Mouse (Mus musculus) hindbrain, embryonic 13.5 days (tissue): ENCODE measurements around the gene Mpp4. TPM values are rescaled to one million over a fixed set of nuclear protein-coding genes. Genes with fewer than 3 reads are reported as not detected.

Experiments
- ATAC-seq: fragments of 200-750 bp; cut with Nextera tagmentation; 2 replicates; pipeline ENCODE4 v1.8.0; 2017; ENCODE audit warnings: moderate TSS enrichment; ENCODE audit not compliant: low FRiP score
- H3K27ac ChIP-seq: fragments of 300-500 bp; sonication (generic); 2 replicates; pipeline ENCODE4 v1.5.1; 2015; ENCODE audit warnings: inconsistent platforms, mild to moderate bottlenecking, moderate library complexity
- H3K27me3 ChIP-seq: fragments of 300-500 bp; sonication (generic); 2 replicates; pipeline ENCODE4 v1.6.1; 2015; ENCODE audit warnings: mild to moderate bottlenecking, inconsistent platforms
- H3K36me3 ChIP-seq: fragments of 300-500 bp; sonication (generic); 2 replicates; pipeline ENCODE4 v1.6.1; 2015; ENCODE audit warnings: mild to moderate bottlenecking, inconsistent platforms
- H3K4me1 ChIP-seq: fragments of 300-500 bp; sonication (generic); replicated peaks from 2 replicates; pipeline ENCODE4 v1.6.1; 2015; ENCODE audit warnings: inconsistent platforms
- H3K4me2 ChIP-seq: fragments of 300-500 bp; sonication (generic); 2 replicates; pipeline ENCODE4 v1.6.1; 2015; ENCODE audit warnings: inconsistent platforms, mild to moderate bottlenecking, moderate library complexity
- H3K4me3 ChIP-seq: fragments of 300-500 bp; sonication (generic); 2 replicates; pipeline ENCODE4 v1.5.1; 2015; ENCODE audit warnings: mild to moderate bottlenecking, inconsistent platforms
- H3K9ac ChIP-seq: fragments of 300-500 bp; sonication (generic); 2 replicates; pipeline ENCODE4 v1.6.1; 2015; ENCODE audit warnings: mild to moderate bottlenecking, inconsistent platforms
- H3K9me3 ChIP-seq: fragments of 300-500 bp; sonication (generic); 2 replicates; pipeline ENCODE4 v1.6.1; 2016; ENCODE audit warnings: inconsistent platforms
- WGBS: fragments of 180-500 bp; shearing (Covaris S2); methylation state at CpG from one replicate; pipeline ENCODE4 v1.1.7; 2015; 5-methylcytosine and 5-hydroxymethylcytosine counted together
- polyA plus RNA-seq: library from polyadenylated mRNA; unstranded; fragments of >200 nt; fragmentation: Nextera tagmentation; extraction: Ambion mirVana; gene quantifications from 2 replicates; pipeline ENCODE4 v1.2.1, GENCODE M21; 2015

Mpp4 gene
- polyA plus RNA-seq, 1 experiment from 2014 or later, result 0.71 TPM

- Histone ChIP-seq H3K4me1 (peaks cover 4% of the 10 kb centered on the region), H3K4me2 (no peak overlapping the region), H3K36me3 (no peaks in the 10 kb centered on the region), H3K9me3 (no peaks in the 10 kb centered on the region), H3K27ac (no peak overlapping the region), H3K4me3 (no peak overlapping the region), H3K27me3 (no peaks in the 10 kb centered on the region), H3K9ac (no peak overlapping the region)
- no peak for ATAC-seq
- WGBS, result 81% methylated on average over 5 of the region's 5 CpGs
These were observed 37.6 kb downstream of the Mpp4 start for GRCm38 (mm10) chr1:59125558-59125957.

DNA sequence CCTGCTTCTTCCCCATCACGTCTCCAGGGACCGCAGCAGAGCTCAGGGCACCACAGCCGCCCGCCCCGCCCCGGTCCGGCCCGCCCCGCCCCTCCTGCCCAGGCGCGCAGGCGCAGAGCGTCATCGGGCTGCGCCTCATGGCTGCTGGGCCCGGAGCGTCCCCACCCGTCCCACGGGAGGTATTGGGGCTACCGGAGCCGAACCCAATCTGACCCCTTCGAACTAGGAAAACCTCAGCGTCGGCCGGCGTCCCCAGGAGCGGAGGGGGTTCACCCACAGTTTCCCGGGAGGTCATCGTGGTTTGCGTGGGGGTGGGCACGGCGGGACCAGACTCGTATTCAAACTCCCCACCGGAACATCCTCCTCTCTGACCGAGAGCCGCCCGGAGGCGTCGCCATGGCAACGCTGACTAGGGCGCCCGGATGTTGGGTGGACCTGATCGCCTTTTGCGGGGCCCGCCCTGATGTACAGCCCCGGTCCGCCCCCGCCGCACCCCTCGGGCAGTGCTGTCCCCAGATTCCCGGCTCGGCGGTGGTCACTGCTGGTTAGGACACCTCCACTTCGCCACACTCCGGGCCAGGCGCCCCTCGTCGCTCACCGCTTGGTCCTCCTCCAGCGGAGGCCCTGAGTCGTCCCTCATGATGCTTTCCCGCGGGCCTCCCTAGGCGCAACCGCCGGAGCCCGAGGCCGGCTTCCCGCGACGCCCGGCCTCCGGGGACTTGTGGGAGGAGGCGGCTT, 43.3 kb downstream of the Mpp4 start, which contains the start of gene Tmem237:
Gene Tmem237 (minus strand): TSS at position 689 of the 738 bp plus-strand sequence.
- WGBS, result under 1% methylated on average over 67 of the region's 74 CpGs
- peaks cover 19% of the 10 kb centered on the region for H3K36me3 ChIP-seq
- peak within 1 kb of the TSS; percentile 96 for H3K27ac ChIP-seq
- H3K4me2 ChIP-seq, result peak within 1 kb of the TSS; percentile 83
- ATAC-seq, result peak; percentile 99
- H3K4me1 ChIP-seq, result peaks cover 12% of the 10 kb centered on the region
- peak within 1 kb of the TSS; percentile 75 for H3K4me3 ChIP-seq
- peak within 1 kb of the TSS; percentile 97 for H3K9ac ChIP-seq
- H3K27me3 ChIP-seq, result no peaks in the 10 kb centered on the region
- no peaks in the 10 kb centered on the region for H3K9me3 ChIP-seq

DNA sequence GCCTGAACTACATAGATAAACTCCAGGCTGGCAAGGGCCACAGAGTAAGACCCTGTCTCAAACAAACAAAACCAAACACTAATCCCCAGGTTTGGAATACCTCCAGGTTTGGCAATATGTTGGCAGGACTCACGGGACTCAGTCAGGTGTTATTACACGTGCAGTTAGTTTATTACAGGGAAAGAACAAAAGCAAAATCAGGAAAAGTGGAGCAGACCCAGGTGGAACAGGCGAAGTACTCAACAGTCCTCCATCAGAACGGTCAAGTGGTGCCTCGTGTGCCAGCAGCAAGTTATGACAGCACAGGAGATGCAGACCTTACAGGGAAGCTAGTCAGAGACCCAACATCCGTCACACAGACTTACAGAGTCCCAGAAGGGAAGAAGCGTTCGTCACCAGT, 52.7 kb downstream of the Mpp4 start:
- peaks cover 85% of the 10 kb centered on the region for H3K36me3 ChIP-seq
- 93% methylated on average over 8 of the region's 8 CpGs for WGBS
- H3K4me3 ChIP-seq, result no peak overlapping the region
- no peaks in the 10 kb centered on the region for H3K27me3 ChIP-seq
- no peak overlapping the region for H3K27ac ChIP-seq
- no peak overlapping the region for H3K9ac ChIP-seq
- H3K4me2 ChIP-seq, result no peak overlapping the region
- ATAC-seq, result no peak
- no peaks in the 10 kb centered on the region for H3K4me1 ChIP-seq
- H3K9me3 ChIP-seq, result no peaks in the 10 kb centered on the region

GRCm38 (mm10) chr1:59102071-59102470, 61.1 kb downstream of the Mpp4 start:
- 94% methylated on average over 6 of the region's 6 CpGs for WGBS
- H3K9ac ChIP-seq, result no peak overlapping the region

GRCm38 (mm10) chr1:59101020-59101419, 62.2 kb downstream of the Mpp4 start:
- no peak overlapping the region for H3K27ac ChIP-seq
- H3K4me3 ChIP-seq, result no peak overlapping the region
- peaks cover 45% of the 10 kb centered on the region for H3K36me3 ChIP-seq
- WGBS, result 94% methylated on average over 5 of the region's 5 CpGs
- no peaks in the 10 kb centered on the region for H3K9me3 ChIP-seq
- no peak for ATAC-seq
- no peaks in the 10 kb centered on the region for H3K27me3 ChIP-seq
- H3K4me2 ChIP-seq, result no peak overlapping the region
- no peak overlapping the region for H3K9ac ChIP-seq
- no peaks in the 10 kb centered on the region for H3K4me1 ChIP-seq

More at GRCm38 (mm10) chr1:59102071-59102470, 61.1 kb downstream of the Mpp4 start:
- Histone ChIP-seq H3K36me3 (peaks cover 53% of the 10 kb centered on the region), H3K27ac (no peak overlapping the region), H3K27me3 (no peaks in the 10 kb centered on the region), H3K4me3 (no peak overlapping the region), H3K4me2 (no peak overlapping the region), H3K4me1 (no peaks in the 10 kb centered on the region), H3K9me3 (no peaks in the 10 kb centered on the region)
- no peak for ATAC-seq

- H3K9me3 ChIP-seq, result no peaks in the 10 kb centered on the region
- H3K27ac ChIP-seq, result no peak within 1 kb of the TSS
- no peak within 1 kb of the TSS for H3K4me2 ChIP-seq
- H3K36me3 ChIP-seq, result peaks cover 16% of the 10 kb centered on the region
- WGBS, result 96% methylated on average over 19 of the region's 19 CpGs
- no peaks in the 10 kb centered on the region for H3K4me1 ChIP-seq
- no peak within 1 kb of the TSS for H3K4me3 ChIP-seq
- no peak within 1 kb of the TSS for H3K9ac ChIP-seq
- ATAC-seq, result no peak
- H3K27me3 ChIP-seq, result no peaks in the 10 kb centered on the region
These were observed 68.5 kb downstream of the Mpp4 start, which contains the start of gene C2cd6 for GRCm38 (mm10) chr1:59094705-59095104. Gene C2cd6 (minus strand): TSS chr1:59094900.

Other genes starting within 250 kb of the Mpp4 start
- gene Trak2, start 190.0 kb downstream of the Mpp4 start, polyA plus RNA-seq, result 15.8 and 18.7 TPM in 2 replicates
- gene Stradb, start 189.9 kb downstream of the Mpp4 start, polyA plus RNA-seq, result 84.7 and 85.4 TPM in 2 replicates
- 0.12 TPM in 1 of 2 replicates, not detected in the other for gene C2cd6, start 68.5 kb downstream of the Mpp4 start, polyA plus RNA-seq
- 40.1 TPM in 2 replicates for gene Tmem237, start 43.0 kb downstream of the Mpp4 start, polyA plus RNA-seq
- 17.3 and 17.5 TPM in 2 replicates for gene Als2, start 73.8 kb upstream of the Mpp4 start, polyA plus RNA-seq
- 0.78 and 1.1 TPM in 2 replicates for gene Cdk15, start 93.5 kb upstream of the Mpp4 start, polyA plus RNA-seq